Mouse (Mus musculus) liver, adult 2 months (tissue): ENCODE measurements at regions not wholly inside any gene's neighbourhood (a gene's known extent, or its start where the extent isn't known, plus 50 kb on each side); places are given as distances from the start of the nearest gene placed in this dataset.

Experiments used
- DNase-seq: peaks from one replicate; pipeline ENCODE4 v3.0.0-alpha.2; 2011; ENCODE audit warnings: low read depth, low spot score; ENCODE audit errors: extremely low read depth
- H3K27ac ChIP-seq: fragments of 200-500 bp; replicated peaks from 2 replicates; pipeline ENCODE4 v1.5.1; 2012; ENCODE audit warnings: low read depth, mild to moderate bottlenecking, control low read depth, inconsistent platforms, low read length; ENCODE audit not compliant: insufficient read depth
- H3K27me3 ChIP-seq: fragments of 200-500 bp; 2 replicates; pipeline ENCODE4 v1.6.1; 2012; ENCODE audit warnings: mild to moderate bottlenecking, moderate library complexity, low read length, inconsistent platforms; ENCODE audit not compliant: control insufficient read depth, insufficient read depth
- H3K36me3 ChIP-seq: fragments of 200-500 bp; 2 replicates; pipeline ENCODE4 v1.6.1; 2012; ENCODE audit warnings: low read length, inconsistent platforms; ENCODE audit not compliant: control insufficient read depth, insufficient read depth
- H3K4me1 ChIP-seq: fragments of 200-500 bp; 2 replicates; pipeline ENCODE4 v1.6.1; 2011; ENCODE audit warnings: low read length; ENCODE audit not compliant: control insufficient read depth, insufficient read depth
- H3K4me3 ChIP-seq: fragments of 200-500 bp; 2 replicates; pipeline ENCODE4 v1.5.1; 2011; ENCODE audit warnings: low read depth, mild to moderate bottlenecking, control low read depth, low read length, moderate library complexity; ENCODE audit not compliant: insufficient read depth
- H3K79me2 ChIP-seq: fragments of 200-500 bp; 2 replicates; pipeline ENCODE4 v1.6.1; 2012; ENCODE audit warnings: inconsistent platforms, mild to moderate bottlenecking, low read length, moderate library complexity; ENCODE audit not compliant: control insufficient read depth, insufficient read depth
- H3K9ac ChIP-seq: fragments of 200-500 bp; 2 replicates; pipeline ENCODE4 v1.6.1; 2012; ENCODE audit warnings: low read depth, mild to moderate bottlenecking, control low read depth, inconsistent platforms, low read length
- CTCF ChIP-seq: fragments of 200-500 bp; IDR thresholded peaks from 2 replicates; pipeline ENCODE4 v1.5.1; 2011; ENCODE audit warnings: low read depth, low read length, control low read depth
- POLR2A ChIP-seq: fragments of 200-500 bp; IDR thresholded peaks from 2 replicates; pipeline ENCODE4 v1.6.1; 2011; ENCODE audit warnings: low read length, control low read depth; ENCODE audit not compliant: insufficient read depth; ENCODE audit errors: extremely low read depth
- WGBS: fragments of 180-500 bp; shearing (Covaris S2); methylation state at CpG from one replicate; pipeline ENCODE4 v1.1.7; 2018; 5-methylcytosine and 5-hydroxymethylcytosine counted together

GRCm38 (mm10) chr4:105526755-105527154 is 262.9 kb upstream of the Gm12728 start:
- no peak overlapping the region for H3K4me3 ChIP-seq
- H3K36me3 ChIP-seq, result no peaks in the 10 kb centered on the region
- H3K27ac ChIP-seq, result no peak overlapping the region
- 88% methylated on average over 7 of the region's 7 CpGs for WGBS
- H3K9ac ChIP-seq, result no peak overlapping the region
- TF ChIP-seq CTCF (no peak), POLR2A (no peak)
- no peaks in the 10 kb centered on the region for H3K4me1 ChIP-seq
- no peak for DNase-seq
- no peaks in the 10 kb centered on the region for H3K79me2 ChIP-seq
- H3K27me3 ChIP-seq, result no peaks in the 10 kb centered on the region

- Histone ChIP-seq H3K79me2 (no peaks in the 10 kb centered on the region), H3K36me3 (no peaks in the 10 kb centered on the region), H3K4me1 (no peaks in the 10 kb centered on the region), H3K27me3 (no peaks in the 10 kb centered on the region), H3K9ac (no peak overlapping the region), H3K4me3 (no peak overlapping the region), H3K27ac (no peak overlapping the region)
- TF ChIP-seq CTCF, result no peak
- no peak for TF ChIP-seq POLR2A
- 91% methylated on average over 3 of the region's 3 CpGs for WGBS
- DNase-seq, result no peak
These were observed 262.4 kb upstream of the Gm12728 start for GRCm38 (mm10) chr4:105527316-105527715.

GRCm38 (mm10) chr4:105531651-105532425 is 257.8 kb upstream of the Gm12728 start:
- 95% methylated on average over 16 of the region's 16 CpGs for WGBS
- no peaks in the 10 kb centered on the region for H3K27me3 ChIP-seq

GRCm38 (mm10) chr4:105535451-105535850 is 254.2 kb upstream of the Gm12728 start:
- no peak for DNase-seq
- 77% methylated on average over 6 of the region's 6 CpGs for WGBS
- no peaks in the 10 kb centered on the region for H3K27me3 ChIP-seq
- no peak overlapping the region for H3K4me3 ChIP-seq
- TF ChIP-seq POLR2A (no peak), CTCF (no peak)
- no peak overlapping the region for H3K27ac ChIP-seq
- H3K36me3 ChIP-seq, result no peaks in the 10 kb centered on the region
- H3K79me2 ChIP-seq, result no peaks in the 10 kb centered on the region
- H3K4me1 ChIP-seq, result no peaks in the 10 kb centered on the region
- no peak overlapping the region for H3K9ac ChIP-seq

More at GRCm38 (mm10) chr4:105531651-105532425, 257.8 kb upstream of the Gm12728 start:
- no peaks in the 10 kb centered on the region for H3K79me2 ChIP-seq
- no peak overlapping the region for H3K9ac ChIP-seq
- no peak for DNase-seq
- no peak for TF ChIP-seq CTCF
- TF ChIP-seq POLR2A, result no peak
- H3K4me3 ChIP-seq, result no peak overlapping the region
- H3K27ac ChIP-seq, result no peak overlapping the region
- H3K36me3 ChIP-seq, result no peaks in the 10 kb centered on the region
- H3K4me1 ChIP-seq, result no peaks in the 10 kb centered on the region

GRCm38 (mm10) chr4:105545486-105545885 is 244.2 kb upstream of the Gm12728 start:
- Histone ChIP-seq H3K4me1 (no peaks in the 10 kb centered on the region), H3K9ac (no peak overlapping the region), H3K79me2 (no peaks in the 10 kb centered on the region), H3K27ac (no peak overlapping the region), H3K36me3 (no peaks in the 10 kb centered on the region), H3K4me3 (no peak overlapping the region), H3K27me3 (no peaks in the 10 kb centered on the region)
- no peak for DNase-seq
- TF ChIP-seq CTCF, result no peak
- no peak for TF ChIP-seq POLR2A
- 87% methylated on average over 2 of the region's 2 CpGs for WGBS

GRCm38 (mm10) chr4:105549744-105550440 is 239.8 kb upstream of the Gm12728 start:
- Histone ChIP-seq H3K4me3 (no peak overlapping the region), H3K79me2 (no peaks in the 10 kb centered on the region), H3K9ac (no peak overlapping the region), H3K27me3 (no peaks in the 10 kb centered on the region), H3K4me1 (no peaks in the 10 kb centered on the region), H3K27ac (no peak overlapping the region), H3K36me3 (no peaks in the 10 kb centered on the region)
- no peak for DNase-seq
- TF ChIP-seq POLR2A, result no peak
- TF ChIP-seq CTCF, result no peak
- 88% methylated on average over 7 of the region's 7 CpGs for WGBS
